ENCODE assay signal across 9 mouse cellular contexts in the genomic region with DNA sequence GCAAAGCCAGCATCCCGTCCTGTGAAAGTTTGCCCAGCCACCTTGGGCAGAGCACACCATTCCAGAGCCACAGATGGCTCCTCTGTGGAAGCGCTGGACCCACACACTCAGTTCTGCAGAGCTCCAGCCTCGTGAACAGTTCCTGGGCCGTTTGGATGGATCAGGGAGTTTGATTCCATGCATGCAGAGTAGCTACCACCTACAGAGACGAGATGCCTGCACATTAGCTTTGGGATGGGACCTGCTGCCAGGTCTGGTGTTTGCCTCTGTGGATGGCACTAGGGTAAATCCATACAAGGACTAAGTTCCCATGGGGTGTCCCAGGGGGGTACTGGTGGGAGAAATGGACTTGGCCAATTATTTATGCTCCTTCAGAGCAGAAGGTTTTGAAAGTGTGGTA.
A peak's percentile ranks its signal among the peaks of the same experiment; 100 is the strongest.
DNase-seq lines count a peak whose midpoint lies in the region; ATAC-seq and TF ChIP-seq lines count a peak whose summit lies in the region.
"Had no signal": no experiment of that assay in that cellular context is flagged by ENCODE, and none has a peak within 500 bp of the region (broad histone marks: within the 10 kb centered on the region; RNA-seq: fewer than 3 reads in every experiment).

No protein-coding gene starts in this region.

- H3K4me3 ChIP-seq in heart, embryonic 10.5 days: no peak overlapping the region
- no peak overlapping the region for H3K4me3 ChIP-seq in bone marrow, adult 2 months (replicated peaks; ENCODE audit: control insufficient read depth, low read depth, low read length)
- H3K4me3 ChIP-seq in heart, embryonic 14.5 days (ENCODE audit: control insufficient read depth in 1 of 2, insufficient read depth in 1 of 2, low read depth in 1 of 2, low read length in 2 of 2): no peak overlapping the region
- H3K4me3 ChIP-seq in limb, embryonic 15.5 days: no peak overlapping the region

- no peak for ATAC-seq in heart, embryonic 14.5 days (ENCODE audit: insufficient number of reproducible peaks, insufficient read depth, low FRiP score, low read depth)
- ATAC-seq in limb, embryonic 15.5 days (ENCODE audit: insufficient number of reproducible peaks, low FRiP score, low TSS enrichment, low read depth): no peak

- TF ChIP-seq POLR2A in bone marrow, adult 2 months (IDR thresholded peaks at IDR 0.05; ENCODE audit: borderline replicate concordance, control insufficient read depth, low read depth, low read length): no peak

- peak overlapping the region; percentile 73 for H3K9ac ChIP-seq in heart, embryonic 14.5 days (ENCODE audit: low read length)
- no peak overlapping the region for H3K9ac ChIP-seq in limb, embryonic 15.5 days

- peak overlapping the region; percentile 89 for H3K27ac ChIP-seq in heart, embryonic 10.5 days
- peak overlapping the region; percentile 21; the same call in 1 of the 2 replicates for H3K27ac ChIP-seq in bone marrow, adult 2 months (ENCODE audit: control insufficient read depth, insufficient read depth, low read depth, low read length, poor library complexity)
- H3K27ac ChIP-seq in heart, embryonic 14.5 days (replicated peaks in 1 of 2; ENCODE audit: control insufficient read depth in 1 of 2, insufficient read depth in 1 of 2, low read depth in 2 of 2, low read length in 2 of 2): peak overlapping the region; percentile 73 to 90
- H3K27ac ChIP-seq in limb, embryonic 15.5 days: peak overlapping the region; percentile 92

- H3K4me1 ChIP-seq in heart, embryonic 10.5 days: peaks cover 56% of the 10 kb centered on the region
- H3K4me1 ChIP-seq in bone marrow, adult 2 months (ENCODE audit: control insufficient read depth, insufficient read depth, low read length): peaks cover 6% of the 10 kb centered on the region
- H3K4me1 ChIP-seq in heart, embryonic 14.5 days (ENCODE audit: control insufficient read depth in 2 of 2, insufficient read depth in 2 of 2, low read length in 2 of 2): peaks cover 30 to 42% of the 10 kb centered on the region in 2 experiments
- peaks cover 54% of the 10 kb centered on the region for H3K4me1 ChIP-seq in limb, embryonic 15.5 days

- H3K4me2 ChIP-seq in heart, embryonic 14.5 days (ENCODE audit: low read length): peak overlapping the region; percentile 66
- peak overlapping the region; percentile 48 for H3K4me2 ChIP-seq in limb, embryonic 15.5 days

- no peak for TF ChIP-seq CTCF in bone marrow, adult 2 months (IDR thresholded peaks at IDR 0.05; ENCODE audit: control insufficient read depth, insufficient read depth, low read length)

- DNase-seq in heart, embryonic 10.5 days (ENCODE audit: low spot score): no peak
- DNase-seq in heart, adult 18-20 months: no peak
- DNase-seq in right cerebral cortex, postnatal 25 days: no peak
- DNase-seq in spleen, adult 12 weeks (ENCODE audit: low spot score): no peak
- DNase-seq in right cerebral cortex, postnatal 4 days: no peak
- DNase-seq: right cerebral cortex, adult 18-20 months had no signal

- H3K27me3 ChIP-seq in heart, embryonic 10.5 days (ENCODE audit: insufficient read depth, poor library complexity, severe bottlenecking): no peaks in the 10 kb centered on the region
- H3K27me3 ChIP-seq in heart, embryonic 14.5 days (ENCODE audit: control insufficient read depth, insufficient read depth, low read length): no peaks in the 10 kb centered on the region
- H3K27me3 ChIP-seq in limb, embryonic 15.5 days: no peaks in the 10 kb centered on the region

- H3K36me3 ChIP-seq in heart, embryonic 10.5 days: peaks cover 9% of the 10 kb centered on the region; the same call in 1 of the 2 replicates
- H3K36me3 ChIP-seq in heart, embryonic 14.5 days (ENCODE audit: control insufficient read depth, insufficient read depth, low read length): peaks cover 26% of the 10 kb centered on the region
- H3K36me3 ChIP-seq in limb, embryonic 15.5 days: peaks cover 8% of the 10 kb centered on the region; the same call in 1 of the 2 replicates

- H3K9me3 ChIP-seq in heart, embryonic 10.5 days: no peaks in the 10 kb centered on the region
- H3K9me3 ChIP-seq in heart, embryonic 14.5 days (ENCODE audit: control insufficient read depth, low read length): no peaks in the 10 kb centered on the region
- H3K9me3 ChIP-seq in limb, embryonic 15.5 days: no peaks in the 10 kb centered on the region

- WGBS in heart, embryonic 10.5 days: 74% methylated on average over 5 of the region's 5 CpGs
- WGBS in bone marrow, adult 2 months: 35% methylated on average over 5 of the region's 5 CpGs
- 75% methylated on average over 5 of the region's 5 CpGs for WGBS in heart, embryonic 14.5 days
- 54% methylated on average over 5 of the region's 5 CpGs for WGBS in limb, embryonic 15.5 days

Comparison
In these comparisons a context has a peak if more than half of its experiments do, and no peak if none do; other contexts are left out.
1. H3K27ac ChIP-seq: peak in every context shown above with its lines; median percentile 92 in limb, embryonic 15.5 days; 89 in heart, embryonic 10.5 days; 82 in heart, embryonic 14.5 days; 21 in bone marrow, adult 2 months.